Mouse (Mus musculus): ENCODE data around the gene Rexo1. TPM values are rescaled to one million over a fixed set of nuclear protein-coding genes. Genes with fewer than 3 reads are reported as not detected.
"Not testable (repeated sequence)": the region's sequence is repeated elsewhere in the genome, so short reads cannot be mapped to it uniquely, and the experiment has no call there.

The Rexo1 gene
- 40.9 and 46.4 TPM in 2 replicates for total RNA-seq (2021)
- long read RNA-seq, experiment 1, full-length matches to known transcripts: 18 of 75 reads
- long read RNA-seq, experiment 1, partial matches to known transcripts: 21 of 75 reads
- long read RNA-seq, experiment 1, other reads (novel, unspliced or antisense): 36 of 75 reads
- long read RNA-seq, experiment 2, full-length matches to known transcripts: 19 of 57 reads
- long read RNA-seq, experiment 2, partial matches to known transcripts: 18 of 57 reads
- long read RNA-seq, experiment 2, other reads (novel, unspliced or antisense): 20 of 57 reads

DNA sequence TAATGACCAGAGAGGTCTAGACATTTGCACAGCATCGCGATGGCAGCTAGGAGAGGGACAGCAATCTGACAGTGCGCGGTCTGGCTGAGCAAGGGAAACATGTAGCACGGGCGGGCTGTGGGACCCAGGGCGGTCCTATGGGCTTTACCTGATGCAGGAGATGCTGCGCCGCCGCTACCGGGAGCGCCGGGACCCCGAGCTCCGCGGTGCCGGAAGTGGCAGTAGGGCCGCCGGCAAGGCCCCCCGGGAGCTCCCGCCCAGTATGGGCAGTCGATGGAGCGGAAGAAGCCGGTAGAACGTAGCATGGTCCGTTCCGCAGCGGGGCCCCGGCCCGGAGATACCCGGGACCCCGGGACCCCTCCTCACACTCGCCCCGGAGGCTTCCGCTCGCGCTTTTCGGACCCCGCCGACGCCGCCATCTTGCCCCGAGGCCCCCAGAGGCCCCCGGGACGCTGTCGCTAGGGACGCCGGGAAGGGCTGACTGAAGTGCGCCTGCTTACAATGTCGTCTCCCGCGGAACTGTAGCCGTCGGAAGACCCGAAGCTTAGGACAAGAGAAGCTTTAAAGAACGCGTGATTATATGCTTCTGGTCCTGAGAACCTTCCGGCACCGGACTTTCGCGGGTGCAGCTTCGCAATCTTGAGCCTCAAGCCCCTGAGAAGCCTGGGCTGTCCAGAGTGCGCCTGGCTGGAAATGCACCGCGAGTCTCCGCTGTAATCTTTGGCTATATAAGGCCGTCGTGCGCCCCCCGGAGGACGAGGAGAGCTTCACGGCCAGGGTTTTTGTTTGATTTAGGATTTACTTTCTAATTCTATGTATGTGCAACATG, at the start of gene Rexo1:
Gene Rexo1 (minus strand): TSS at position 445 of the 829 bp plus-strand sequence.
- DNase-seq: peak; percentile 96

- peak; percentile 73 for DNase-seq
Observed at GRCm38 (mm10) chr10:80611024-80611423, 49.7 kb upstream of the Rexo1 start.

DNA sequence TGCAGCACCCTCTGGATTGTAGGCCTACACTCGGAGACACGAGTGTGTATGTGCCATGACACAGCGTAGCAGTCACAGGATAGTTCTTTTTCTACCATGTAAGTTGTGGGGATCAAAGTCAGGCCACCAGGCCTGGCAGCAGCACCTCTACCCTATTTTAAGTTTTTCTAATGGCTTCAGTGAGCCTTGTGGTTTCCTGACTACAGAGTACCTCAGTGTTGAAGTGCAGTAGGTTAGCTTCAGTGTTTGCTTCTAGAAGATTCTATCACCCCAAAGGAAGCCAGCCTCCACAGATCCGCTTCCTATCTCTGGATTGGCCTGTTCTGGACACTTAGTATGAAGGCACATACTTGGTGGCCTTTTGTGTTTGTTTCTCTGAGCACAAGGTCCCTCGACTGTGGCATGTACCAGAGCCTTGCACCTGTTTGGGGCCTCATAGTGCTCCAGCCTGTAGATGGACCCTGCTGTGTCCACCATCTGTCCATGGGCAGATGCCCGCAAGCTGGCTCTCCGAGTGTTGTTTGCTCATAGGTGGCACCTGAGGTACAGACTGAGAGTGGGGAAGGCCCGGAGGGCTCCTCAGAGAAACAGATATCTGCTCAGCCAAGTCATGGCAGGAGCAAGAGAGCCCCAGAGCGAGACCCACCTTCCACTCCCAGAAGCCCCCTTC, 48.9 kb upstream of the Rexo1 start:
- no peak for DNase-seq

DNA sequence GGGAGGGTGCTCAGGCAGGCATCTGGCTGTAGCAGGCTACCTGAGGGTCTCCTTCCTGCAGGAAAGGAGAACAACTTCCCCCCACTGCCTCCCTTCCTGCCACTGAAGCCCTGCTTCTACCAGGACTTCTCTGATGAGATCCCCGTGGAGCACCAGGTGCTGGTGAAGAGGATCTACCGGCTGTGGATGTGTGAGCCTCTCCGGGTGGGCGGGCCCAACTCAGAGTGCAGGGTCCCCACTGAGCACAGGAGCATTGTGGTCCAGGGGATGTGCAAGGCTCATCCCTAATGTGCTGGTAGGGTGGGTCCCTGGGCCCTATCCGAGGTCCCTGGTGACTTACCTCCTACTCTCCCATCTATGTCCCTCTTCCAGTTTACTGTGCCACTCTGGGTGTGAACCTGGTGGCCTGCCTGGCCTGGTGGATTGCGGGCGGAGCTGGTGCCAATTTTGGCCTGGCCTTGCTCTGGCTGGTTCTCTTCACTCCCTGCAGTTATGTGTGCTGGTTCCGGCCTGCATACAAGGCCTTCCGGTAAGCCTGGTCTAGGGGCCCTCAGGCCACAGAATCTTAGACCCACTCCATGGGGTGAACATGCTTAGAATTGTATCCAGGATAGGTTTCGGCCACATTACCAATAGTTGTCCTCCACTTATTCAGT, 48.0 kb upstream of the Rexo1 start:
- no peak for DNase-seq

- no peak for DNase-seq
Observed at GRCm38 (mm10) chr10:80608435-80608834, 47.1 kb upstream of the Rexo1 start.

GRCm38 (mm10) chr10:80606737-80607350, 45.5 kb upstream of the Rexo1 start:
- no peak for DNase-seq

DNA sequence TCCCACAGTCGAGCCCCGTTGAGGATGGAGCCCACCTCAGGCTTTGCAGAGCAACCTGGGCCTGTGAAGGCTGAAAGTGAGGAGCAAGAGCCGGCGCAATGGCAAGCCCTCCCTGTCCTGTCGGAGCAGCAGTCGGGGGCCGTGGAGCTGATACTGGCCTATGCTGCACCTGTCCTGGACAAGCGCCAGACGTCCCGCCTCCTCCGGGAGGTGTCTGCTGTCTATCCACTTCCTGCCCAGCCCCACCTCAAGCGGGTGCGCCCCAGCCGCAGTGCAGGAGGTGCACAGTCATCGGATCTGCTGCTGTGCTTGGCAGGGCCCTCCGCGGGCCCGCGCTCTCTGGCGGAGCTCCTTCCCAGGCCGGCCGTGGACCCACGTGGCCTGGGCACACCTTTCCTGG, 44.9 kb upstream of the Rexo1 start:
- no peak for DNase-seq

DNA sequence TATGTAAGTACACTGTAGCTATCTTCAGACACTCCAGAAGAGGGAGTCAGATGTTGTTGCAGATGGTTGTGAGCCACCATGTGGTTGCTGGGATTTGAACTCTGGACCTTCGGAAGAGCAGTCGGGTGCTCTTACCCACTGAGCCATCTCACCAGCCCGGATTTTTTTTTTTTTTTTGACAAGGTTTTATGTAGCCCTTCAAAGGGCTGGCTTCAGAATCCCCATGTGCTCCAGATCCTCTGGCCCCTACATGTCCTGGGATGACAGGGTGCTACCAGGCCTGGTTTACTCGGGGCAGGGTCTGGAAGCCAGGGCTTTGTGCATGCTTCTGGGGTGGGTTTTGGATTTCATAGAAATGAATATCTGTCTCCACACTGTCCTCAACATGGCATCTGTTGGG, 44.4 kb upstream of the Rexo1 start, which contains the start of gene Gm49322:
Gene Gm49322 (plus strand): TSS at position 301 of the 400 bp plus-strand sequence.
- not testable (repeated sequence) for DNase-seq

DNA sequence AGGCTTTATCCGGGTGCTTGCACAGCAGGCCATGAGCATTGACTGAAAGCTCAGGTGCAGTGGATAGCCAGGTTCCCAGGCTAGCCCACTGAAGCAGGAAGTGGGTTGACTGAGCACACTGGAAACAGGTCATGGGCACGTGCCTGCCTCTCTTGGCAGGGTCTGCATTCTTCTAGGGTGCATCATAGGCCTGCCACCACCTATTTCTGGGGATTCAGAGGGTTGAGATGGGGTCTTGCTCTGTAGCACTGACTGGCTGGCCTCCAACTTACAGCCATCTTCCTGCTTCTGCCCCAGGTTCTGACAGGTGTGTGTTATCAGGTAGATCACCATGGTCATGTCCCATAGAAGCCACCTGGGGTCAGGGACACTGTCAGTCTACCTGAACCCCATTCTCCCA, 43.6 kb upstream of the Rexo1 start:
- DNase-seq: no peak

DNA sequence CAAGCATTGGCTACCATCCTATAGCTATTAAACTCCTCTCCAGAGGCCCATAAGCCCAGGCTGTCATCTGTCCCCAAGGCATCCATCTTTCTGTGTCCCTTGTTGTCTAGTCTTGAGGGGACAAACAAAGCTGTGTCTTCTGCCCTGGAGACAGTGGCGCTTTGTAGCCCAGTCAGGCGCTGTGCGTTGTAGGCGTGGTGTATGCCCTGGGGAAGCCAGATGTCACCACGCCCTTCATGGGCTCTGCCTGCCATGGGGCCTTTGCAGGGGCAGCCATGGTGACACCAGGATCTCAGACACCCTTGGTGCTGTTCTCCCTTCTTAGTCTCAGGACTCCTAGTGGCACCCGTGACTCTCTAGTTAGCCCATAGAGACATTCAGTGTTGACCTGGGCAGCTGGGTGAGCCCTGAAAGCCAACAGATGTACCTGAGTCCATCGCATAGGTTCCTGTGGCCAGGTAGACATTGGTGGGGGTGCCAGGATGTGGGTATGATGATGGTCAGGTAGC, 42.7 kb upstream of the Rexo1 start:
- DNase-seq: peak; percentile 42

DNA sequence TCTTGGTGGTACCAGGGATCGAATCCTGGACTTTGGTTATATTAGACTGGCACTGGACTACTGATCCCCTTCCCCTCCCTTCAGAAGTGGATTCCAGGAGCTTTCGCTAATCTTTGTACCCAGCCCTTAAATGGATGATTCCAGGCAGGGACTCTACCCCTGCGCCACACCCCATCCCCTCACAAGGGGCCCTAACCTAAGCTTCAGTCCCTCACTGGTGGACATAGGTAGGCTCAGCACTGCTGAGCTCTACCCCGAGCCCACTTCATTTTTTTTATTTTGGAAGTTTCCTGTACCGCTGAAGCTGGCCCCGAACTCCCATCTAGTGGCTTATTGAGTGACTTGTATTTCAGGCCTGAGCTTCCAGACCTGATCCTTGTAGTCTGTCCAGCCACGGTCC, 42.0 kb upstream of the Rexo1 start:
- no peak for DNase-seq

DNA sequence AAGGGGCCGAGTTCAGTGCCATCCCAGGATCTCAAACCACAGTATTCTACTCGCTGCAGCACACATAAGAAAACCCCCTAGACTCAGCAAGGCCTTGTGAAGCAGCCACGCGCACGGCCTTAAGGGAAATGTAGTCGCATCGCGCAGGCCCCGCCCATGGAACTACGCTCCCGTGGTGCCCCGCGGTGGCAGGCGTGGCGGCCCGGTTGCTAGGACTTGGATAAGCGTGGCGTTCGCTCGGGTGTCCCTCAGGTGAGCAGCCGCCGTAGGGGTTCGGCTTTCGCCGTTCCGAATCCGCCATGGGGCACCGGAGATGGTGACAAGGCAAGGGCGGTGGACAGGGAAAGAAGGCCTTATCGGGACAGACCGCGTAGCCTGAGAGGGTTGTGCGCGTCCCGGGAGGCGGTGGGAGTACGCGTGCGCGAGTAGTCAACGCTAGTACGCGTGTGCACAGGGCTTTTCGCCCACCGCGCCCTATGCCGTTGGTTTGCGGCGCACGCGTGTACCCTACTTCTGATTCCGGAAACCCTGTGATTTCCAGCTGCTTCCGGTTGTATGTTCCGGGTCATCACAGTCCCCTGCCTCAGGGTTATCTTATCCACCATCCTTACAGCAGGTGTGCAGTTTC, 41.5 kb upstream of the Rexo1 start, which contains the start of the genes Scamp4 and Adat3:
Gene Scamp4 (plus strand): TSS at position 175 of the 628 bp plus-strand sequence.
Gene Adat3 (plus strand): TSS at position 183 of the 628 bp plus-strand sequence.
- DNase-seq: peak; percentile 96

- DNase-seq: peak; percentile 46
Observed at GRCm38 (mm10) chr10:80596318-80596717, 35.0 kb upstream of the Rexo1 start.

DNA sequence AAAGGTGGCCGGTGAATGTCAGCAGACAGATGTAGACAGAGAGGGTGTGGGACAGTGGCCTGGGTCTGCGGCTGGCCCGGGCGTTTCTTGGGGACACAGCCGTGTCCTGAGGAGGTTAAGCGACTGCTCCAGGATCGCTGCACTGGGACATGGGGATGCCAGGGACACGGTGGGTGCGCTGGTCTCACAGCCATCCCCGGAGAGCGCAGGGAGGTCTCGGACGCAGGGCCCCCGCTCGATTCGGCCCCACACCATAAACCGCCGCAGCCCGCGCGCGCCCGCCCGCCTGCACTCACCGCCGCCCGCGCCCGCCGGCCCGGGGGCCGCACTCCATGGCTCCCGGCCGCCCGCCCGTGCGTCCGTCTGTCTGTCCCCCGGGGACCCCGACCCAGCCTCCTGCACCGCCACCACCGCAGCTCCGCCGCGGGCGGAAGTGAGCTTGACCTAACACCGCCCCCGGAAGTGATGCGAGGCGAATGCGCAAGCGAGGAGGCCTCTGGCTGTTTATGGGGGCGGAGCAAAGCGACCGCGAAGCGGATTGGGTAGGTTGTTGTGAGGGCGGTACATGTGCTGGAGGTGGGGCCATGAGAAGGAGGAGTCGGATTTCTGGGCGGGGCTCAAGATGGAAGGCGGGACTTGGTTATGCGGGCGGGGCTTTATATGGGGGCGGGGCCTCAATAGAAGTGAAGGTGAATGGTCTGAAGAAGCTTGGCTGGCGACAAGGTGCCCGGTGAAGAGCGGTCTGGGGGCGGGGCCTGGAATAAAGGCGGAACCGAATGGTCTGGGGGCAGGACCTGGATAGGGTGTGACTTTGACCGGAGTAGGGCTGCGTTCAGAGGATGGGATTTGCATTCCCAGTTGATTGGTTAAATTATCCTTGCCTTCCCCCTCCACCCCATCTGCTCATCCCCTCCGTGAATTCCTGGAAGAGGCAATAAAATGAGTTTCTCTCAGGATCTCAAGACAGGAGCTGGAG, 28.8 kb upstream of the Rexo1 start, which contains the start of gene Abhd17a:
Gene Abhd17a (minus strand): TSS at position 463 of the 976 bp plus-strand sequence.
- peak; percentile 99 for DNase-seq

GRCm38 (mm10) chr10:80589127-80589878, 27.9 kb upstream of the Rexo1 start:
- DNase-seq: peak; percentile 58

- peak; percentile 60 for DNase-seq
Observed at GRCm38 (mm10) chr10:80587305-80587657, 25.9 kb upstream of the Rexo1 start.

DNA sequence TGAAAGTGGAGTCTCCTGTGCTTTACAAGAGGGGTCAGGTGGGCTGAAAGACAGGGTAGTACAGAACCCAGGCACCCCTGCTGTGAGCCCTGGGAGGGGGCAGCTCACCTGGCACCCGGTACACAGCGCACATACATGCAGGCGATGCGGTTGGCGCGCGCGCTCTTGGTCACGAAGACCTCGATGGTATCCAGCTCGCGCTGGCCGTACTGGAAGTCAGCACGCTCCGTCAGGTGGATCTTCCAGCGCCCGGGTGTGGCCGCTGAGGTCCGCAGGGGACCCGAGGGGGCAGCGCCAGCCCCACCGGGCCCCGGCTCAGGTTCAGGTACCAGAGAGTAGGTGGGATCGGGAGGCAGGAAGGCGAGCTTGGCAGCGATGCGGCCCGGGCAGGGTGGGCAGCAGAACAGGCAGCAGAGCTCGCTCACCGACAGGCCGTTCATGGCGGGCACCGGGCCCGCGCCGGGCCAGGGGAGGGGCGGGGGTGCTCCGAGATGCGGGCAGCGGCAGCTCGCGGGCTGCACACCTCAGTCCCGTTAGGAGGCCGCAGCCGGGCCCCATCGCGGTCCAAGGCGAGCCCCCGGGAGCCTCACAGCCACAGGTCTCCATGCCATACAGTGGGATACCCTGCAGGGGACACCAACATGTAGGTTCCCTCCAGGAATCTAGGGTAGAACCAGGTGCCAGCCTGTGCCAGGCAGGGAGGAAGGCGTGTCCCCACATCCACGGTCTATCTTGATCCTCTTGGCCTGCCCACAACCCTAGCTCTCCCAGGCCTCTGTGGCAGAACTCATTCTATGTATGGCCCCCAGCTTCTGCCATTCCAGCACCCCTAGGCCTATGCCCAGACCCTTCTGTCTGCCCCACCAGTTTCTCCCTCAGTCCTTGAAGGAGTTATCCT, 25.3 kb upstream of the Rexo1 start:
- DNase-seq: no peak

GRCm38 (mm10) chr10:80585581-80585980, 24.2 kb upstream of the Rexo1 start:
- DNase-seq: no peak
